Mouse (Mus musculus) cortical plate, adult 2 months (tissue): ENCODE data around the gene Smad3.

Source experiments
- CTCF ChIP-seq: fragments of 200-500 bp; IDR thresholded peaks from 2 replicates; pipeline ENCODE4 v1.5.1; 2011; ENCODE audit warnings: mild to moderate bottlenecking, control low read depth, low read length; ENCODE audit not compliant: insufficient read depth; ENCODE audit errors: extremely low read depth
- POLR2A ChIP-seq: fragments of 200-500 bp; IDR thresholded peaks from 2 replicates; pipeline ENCODE4 v1.6.1; 2011; ENCODE audit warnings: mild to moderate bottlenecking, low read length, control low read depth; ENCODE audit not compliant: insufficient read depth; ENCODE audit errors: extremely low read depth

DNA sequence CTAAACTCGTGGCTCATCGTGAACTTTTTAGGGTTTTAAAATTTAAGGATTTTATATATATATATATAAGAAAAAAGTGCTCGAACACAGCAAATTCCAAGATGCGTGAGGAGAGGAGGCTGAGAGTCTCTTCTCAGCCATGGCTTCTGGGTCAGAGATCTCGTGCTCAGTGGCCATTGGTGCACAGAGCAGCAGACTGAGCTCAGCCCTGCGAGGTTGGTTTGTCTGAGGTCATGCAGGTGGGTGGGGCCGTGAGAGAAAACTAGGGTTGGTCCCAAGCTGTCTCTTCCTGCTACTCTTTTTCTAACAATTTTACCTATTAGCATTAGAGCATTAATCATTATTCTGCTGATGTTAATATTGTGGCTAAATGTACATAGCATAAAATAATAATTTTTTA is 124.5 kb downstream of the Smad3 start:
- TF ChIP-seq CTCF = no peak
- no peak for TF ChIP-seq POLR2A
